Mouse (Mus musculus) left cerebral cortex, adult 8-10 months (tissue): ENCODE results near the gene Gm49373. TPM values are rescaled to one million over a fixed set of nuclear protein-coding genes. Genes with fewer than 3 reads are reported as not detected.
A peak's percentile ranks its signal among the peaks of the same experiment; 100 is the strongest.

Experiments used
- DNase-seq, 2 experiments: peaks; one replicate each; pipeline ENCODE4 v3.0.0; 2022; ENCODE audit warnings: low spot score in 2 of 2
- microRNA-seq, 2 experiments: library from miRNA; unstranded; fragments of <30 nt; microRNA quantifications; one replicate each; pipeline ENCODE4 v1.2.0; 2022
- total RNA-seq, 4 experiments: library from RNA; stranded (reverse); gene quantifications; 2 replicates each; pipeline ENCODE4 v1.2.4; 2022

Gene Gm49373
- total RNA-seq, 4 experiments from 2014 or later = 0.55 to 2.3 (median 1.8) TPM; not detected in 1

DNA sequence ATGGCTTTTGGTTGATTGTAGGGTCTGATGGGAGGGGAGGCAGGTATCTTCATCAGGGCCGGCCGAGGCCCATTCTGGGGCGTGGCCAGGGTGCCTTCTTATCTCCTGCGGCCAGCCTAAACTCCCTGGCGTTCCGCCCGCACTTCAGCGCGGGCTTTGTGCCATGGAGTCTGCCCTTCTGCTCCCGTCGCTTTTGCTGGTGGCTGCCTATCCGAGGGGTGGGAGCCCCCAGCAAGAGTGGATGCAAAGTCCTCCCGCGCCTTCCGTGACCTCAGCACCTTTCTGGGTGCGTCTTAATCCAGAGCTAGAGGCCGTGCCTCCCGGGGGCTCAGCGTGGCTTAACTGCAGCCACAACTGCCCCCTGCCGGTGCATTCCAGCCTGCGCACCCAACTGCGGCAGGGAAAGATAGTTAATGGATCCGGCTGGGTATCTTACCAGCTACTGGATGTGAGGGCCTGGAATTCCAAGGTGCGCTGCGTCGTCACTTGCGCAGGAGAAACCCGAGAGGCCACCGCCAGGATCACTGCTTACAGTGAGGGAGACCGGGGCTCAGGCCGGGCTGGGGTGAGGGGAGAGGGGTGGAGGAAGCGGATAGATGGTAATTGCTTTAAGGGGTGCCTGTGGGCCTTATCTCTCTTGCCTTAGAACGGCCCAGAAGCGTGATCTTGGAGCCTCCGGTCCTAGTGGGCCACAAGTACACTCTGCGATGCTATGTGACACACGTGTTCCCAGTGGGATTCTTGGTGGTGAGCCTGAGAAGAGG is 43.4 kb downstream of the Gm49373 start, which contains the start of gene Icam4:
Icam4 (plus strand) TSS at position 83 of the 764 bp plus-strand sequence.
- DNase-seq = peak; percentile 56 to 67

DNA sequence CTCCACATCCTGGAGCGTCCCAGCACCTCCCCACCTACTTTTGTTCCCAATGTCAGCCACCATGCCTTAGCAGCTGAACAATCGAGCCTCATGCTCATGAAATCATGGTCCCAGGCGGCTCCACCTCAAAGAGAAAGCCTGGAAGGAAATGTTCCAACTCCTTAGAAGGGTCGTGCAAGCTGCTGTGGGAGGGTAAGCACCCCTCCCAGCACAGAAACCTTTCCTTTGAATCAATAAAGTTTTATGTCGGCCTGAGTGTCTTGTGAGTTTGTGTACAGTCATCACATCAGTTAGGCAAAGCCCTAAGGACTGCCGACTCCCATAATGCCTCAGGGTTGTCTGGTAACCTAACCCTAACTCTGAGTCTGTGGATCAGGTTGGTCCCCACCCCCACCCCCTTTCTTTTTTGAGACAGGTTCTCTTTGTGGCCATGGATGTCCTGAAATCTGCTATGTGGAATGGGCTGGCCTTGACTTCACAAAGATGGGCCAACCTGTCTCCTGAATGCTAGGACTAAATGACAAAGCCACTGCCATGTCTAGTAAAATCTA is 44.3 kb downstream of the Gm49373 start:
- no peak for DNase-seq

DNA sequence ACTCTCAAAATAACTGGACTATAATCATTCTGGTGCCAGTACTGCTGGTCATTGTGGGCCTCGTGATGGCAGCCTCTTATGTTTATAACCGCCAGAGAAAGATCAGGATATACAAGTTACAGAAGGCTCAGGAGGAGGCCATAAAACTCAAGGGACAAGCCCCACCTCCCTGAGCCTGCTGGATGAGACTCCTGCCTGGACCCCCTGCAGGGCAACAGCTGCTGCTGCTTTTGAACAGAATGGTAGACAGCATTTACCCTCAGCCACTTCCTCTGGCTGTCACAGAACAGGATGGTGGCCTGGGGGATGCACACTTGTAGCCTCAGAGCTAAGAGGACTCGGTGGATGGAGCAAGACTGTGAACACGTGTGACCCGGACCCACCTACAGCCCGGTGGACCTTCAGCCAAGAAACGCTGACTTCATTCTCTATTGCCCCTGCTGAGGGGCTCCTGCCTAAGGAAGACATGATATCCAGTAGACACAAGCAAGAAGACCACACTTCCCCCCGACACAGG is 45.1 kb downstream of the Gm49373 start:
- no peak for DNase-seq

DNA sequence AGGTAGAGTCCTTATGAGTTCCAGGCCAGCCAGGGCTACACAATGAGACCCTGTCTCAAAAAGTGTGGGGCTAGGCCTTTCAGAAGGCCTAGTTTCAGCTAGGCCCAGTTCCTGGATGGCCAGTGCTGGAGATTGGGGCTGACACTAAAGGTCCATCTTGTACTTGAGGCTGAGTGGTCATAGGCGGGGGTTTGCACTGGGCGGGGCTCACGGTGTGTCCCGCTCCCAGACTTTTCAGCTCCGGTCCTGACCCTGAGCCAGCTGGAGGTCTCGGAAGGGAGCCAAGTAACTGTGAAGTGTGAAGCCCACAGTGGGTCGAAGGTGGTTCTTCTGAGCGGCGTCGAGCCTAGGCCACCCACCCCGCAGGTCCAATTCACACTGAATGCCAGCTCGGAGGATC is 46.0 kb downstream of the Gm49373 start:
- no peak for DNase-seq

DNA sequence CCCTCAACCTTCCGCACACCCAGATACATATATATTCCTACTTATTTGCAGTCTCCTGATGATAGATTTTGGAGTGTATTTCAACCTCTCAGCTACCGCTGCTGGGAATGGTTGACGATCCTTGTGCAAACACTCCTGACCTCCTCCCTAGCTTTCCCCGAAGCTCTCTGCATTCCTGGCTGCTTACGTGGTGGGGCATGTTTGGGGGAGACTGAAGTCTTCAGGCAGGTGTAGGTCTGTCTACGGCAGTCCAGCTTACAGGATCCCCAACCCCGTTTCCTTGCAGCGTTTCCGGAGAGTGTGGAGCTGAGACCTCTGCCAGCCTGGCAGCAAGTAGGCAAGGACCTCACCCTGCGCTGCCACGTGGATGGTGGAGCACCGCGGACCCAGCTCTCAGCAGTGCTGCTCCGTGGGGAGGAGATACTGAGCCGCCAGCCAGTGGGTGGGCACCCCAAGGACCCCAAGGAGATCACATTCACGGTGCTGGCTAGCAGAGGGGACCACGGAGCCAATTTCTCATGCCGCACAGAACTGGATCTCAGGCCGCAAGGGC is 47.6 kb downstream of the Gm49373 start:
- no peak for DNase-seq

DNA sequence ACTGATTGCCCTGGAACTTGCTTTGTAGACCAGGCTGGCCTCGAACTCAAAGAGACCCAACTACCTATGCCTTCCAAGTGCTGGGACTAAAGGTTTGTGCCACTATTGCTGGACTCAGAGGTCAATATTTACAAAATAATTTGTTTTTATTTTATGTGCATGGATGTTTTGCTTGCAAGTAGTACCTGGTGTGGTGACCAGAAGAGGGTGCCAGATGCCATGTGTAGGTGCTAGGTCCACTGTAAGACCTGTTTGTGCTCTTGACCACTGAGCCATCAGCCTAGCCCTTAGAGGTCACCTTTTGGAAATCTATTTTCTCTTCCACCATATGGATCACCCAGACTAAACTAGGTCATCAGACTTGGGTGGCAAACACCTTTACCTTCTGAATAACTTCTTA is 50.2 kb downstream of the Gm49373 start:
- no peak for DNase-seq

DNA sequence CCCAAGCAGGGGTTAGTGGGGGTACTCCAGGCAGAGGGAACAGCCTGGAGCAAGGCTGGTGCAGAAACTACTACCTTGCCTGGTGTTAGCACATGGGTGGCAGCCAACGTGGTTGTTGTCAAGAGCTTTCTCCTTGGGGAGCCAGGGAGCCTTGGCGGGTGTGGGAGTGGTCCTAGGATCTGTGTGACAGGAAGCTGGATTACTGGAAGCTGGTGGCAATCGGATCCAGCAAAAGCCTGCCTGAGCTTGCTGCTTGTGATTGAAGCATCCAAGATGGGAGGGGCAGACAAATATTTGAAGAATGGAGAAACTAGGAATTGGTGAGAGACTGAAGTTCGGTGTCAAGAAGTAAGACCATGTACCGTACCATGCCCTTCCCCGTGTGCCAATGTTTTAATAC is 50.6 kb downstream of the Gm49373 start:
- DNase-seq = no peak

DNA sequence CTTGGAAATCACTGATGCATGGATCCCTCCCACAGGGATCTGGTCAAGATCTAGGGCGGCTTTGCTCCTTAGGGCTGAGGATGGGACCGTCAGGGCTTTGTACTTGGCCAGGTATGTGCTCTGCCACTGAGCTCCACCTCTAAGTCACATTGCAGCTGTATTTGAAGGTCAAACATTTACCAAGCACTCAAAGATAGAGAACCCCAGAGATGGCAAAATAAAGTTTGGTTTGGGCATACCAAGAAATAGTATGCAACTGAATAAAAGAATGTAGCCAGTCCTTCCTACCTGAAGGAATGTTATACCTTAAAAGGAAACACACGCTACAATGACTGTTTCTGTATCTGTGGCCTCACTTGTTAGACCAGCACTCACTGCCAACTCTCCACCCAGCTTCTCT is 51.5 kb downstream of the Gm49373 start:
- DNase-seq = no peak

DNA sequence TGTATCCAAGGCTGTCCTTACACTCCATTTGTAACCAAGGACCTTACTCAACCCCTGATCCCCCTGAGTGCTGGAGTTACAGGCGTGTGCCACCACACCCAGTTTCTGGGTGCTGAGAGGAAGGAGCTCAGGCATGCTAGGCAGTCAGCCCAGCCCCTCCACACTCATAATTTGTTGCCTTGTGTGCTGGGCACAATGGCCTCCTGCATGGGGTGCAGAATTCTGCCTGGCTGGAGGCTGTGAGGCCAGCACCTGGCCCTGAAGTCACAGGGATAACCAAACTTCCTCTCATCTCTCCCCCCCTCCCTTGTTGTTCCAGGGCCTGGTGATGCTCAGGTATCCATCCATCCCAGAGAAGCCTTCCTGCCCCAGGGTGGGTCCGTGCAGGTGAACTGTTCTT is 54.3 kb downstream of the Gm49373 start:
- no peak for DNase-seq

DNA sequence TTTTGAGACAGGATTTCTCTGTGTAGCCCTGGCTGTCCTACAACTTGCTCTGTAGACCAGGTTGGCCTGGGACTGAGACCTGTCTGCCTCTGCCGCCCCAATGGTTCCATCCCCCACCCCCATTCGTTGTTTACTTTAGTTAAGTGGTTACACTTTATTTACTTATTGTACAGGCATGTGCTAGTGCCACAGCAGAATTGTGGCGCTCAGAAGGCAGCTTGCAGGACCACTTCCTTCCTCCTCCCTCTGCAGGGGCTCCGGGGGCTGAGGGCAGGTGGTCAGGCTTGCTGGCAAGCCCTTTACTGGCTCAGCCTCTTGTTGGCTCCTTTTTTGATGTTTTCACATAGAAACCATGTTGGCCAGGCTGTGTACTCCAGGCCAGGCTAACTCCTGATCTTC is 55.7 kb downstream of the Gm49373 start:
- no peak for DNase-seq

DNA sequence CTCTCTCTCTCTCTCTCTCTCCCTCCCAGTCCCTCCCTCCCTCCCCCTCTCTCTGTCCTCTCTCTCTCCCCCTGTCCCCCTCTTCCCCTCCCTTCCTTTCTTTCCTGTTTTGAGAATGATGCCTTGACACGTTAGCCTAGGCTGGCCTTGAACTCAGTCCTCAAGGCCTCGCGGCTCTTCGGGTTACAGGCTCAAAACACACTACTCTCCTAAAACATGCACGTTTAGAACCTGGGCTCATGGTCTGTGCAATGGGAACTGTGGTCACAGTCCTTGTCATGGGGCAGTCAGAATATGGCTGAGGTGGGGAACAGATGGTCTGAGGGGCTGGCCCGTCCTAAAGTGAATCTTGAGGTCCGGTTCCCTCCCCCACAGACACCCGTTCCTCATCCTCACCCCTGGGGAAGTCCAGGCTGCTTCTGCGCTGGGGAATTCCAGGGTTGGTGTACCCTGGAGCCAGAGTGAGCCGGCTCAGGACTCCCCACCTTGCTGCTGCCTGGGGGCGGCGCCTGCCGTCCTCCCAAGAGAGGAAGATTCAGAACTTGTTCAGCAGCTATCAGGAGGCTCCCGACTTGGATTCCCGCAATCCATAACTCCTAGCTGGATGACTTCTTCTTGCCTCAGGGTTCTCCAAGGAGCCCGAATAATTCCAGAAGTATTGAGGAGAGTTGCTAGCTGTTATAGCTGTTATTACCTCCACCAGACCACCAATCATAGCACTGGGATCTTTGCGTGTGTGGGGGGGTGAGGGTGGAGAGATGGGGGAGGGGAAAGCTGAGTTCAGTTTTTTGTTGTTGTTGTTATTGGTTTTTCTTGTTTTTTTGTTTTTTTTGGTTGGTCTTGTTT is 56.3 kb downstream of the Gm49373 start:
- DNase-seq = no peak

DNA sequence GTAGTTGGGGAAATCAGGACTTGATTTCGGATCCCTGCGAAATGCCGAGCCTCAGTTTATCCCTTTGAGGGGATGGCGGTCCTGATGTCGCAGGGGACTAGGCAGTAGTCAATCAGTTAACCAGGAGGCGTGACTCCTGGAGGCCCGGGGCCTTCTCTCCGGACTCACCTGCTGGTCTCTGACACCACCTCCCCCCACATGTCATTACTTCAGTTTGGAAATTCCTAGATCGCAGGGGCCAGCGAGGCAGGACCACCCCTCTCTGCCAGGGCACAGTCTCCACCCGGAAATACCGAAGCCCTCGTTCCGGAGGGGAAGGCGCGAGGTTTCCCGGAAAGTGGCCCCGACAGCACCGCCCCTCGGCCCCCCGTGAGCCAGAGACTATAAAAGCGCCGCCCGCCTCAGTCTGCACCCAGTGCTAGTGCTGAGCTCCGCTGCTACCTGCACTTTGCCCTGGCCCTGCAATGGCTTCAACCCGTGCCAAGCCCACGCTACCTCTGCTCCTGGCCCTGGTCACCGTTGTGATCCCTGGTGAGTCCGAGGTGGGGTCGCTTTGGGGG is 57.2 kb downstream of the Gm49373 start, which contains the start of gene Icam1:
Icam1 (plus strand) TSS at position 415 of the 560 bp plus-strand sequence.
- no peak for DNase-seq

DNA sequence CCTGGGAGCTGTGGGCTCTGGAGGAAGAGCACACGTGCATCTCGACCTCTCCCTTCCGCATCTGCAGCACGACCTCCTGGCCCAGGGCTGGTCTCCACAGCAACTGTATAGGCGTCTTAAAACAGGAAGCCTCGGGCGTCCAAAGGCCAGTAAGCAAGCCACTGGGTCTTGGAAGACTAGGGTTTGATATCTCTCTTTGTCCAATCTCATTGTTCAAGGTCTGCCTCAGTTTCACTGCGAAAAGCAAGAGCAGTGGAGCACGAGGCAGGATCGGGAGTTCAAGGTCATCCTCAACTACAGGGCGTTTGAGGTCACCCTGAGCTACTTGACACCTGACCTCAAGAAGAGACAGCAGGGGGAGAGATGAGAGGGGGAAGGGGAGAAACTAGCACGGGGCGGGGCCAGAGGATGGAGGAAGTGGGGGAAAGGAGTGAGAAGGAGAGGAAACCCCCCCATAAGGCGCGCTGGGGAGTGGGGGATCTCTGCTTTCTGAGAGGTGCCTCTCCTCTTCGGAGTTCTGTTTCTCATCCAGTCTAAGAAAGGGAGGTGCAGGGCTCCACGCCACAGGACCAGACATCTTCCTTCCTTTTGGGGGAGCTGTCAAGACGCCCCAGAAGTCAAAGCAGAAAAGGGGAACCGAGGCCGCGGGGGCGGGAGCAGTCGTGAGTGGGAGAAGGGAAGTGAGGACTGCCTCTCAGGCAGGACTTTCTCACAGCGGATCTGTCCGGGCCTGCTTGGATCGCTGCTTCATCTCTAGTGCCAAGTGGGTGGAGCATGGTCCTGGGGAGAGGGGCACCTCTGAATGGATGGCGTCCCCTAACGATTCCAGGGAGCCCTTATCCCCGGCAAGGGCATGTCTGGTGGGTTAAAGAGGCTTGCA is 58.0 kb downstream of the Gm49373 start:
- no peak for DNase-seq

Small RNAs within 50 kb of the gene (microRNA-seq; reads per million reads assigned to microRNA genes)
- gene Mir1900 = 0 to 0.22 reads per million in 2 experiments
- 0 to 0.88 reads per million in 2 experiments for gene Mir7082

Other genes with a start within 250 kb of the Gm49373 start
- gene A230050P20Rik, start 204.5 kb downstream of the Gm49373 start, total RNA-seq = 10 to 100 TPM; 71.9 to 91.7 (median 82.6) TPM
- gene Angptl6, start 193.4 kb downstream of the Gm49373 start, total RNA-seq = 10 to 100 TPM in 1 of 4 experiments, 1 to 10 TPM in 3; 8.4 to 10.1 (median 9.2) TPM
- 10 to 100 TPM; 21.5 to 27.2 (median 23.6) TPM for gene Ppan, start 184.9 kb downstream of the Gm49373 start, total RNA-seq
- 100 to 1,000 TPM; 130 to 139 (median 136) TPM for gene Eif3g, start 174.5 kb downstream of the Gm49373 start, total RNA-seq
- gene Dnmt1, start 113.2 kb downstream of the Gm49373 start, total RNA-seq = 10 to 100 TPM; 39.7 to 41.3 (median 40.5) TPM
- gene S1pr2, start 96.3 kb downstream of the Gm49373 start, total RNA-seq = 1 to 10 TPM; 2.0 to 3.4 (median 2.7) TPM
- gene Mrpl4, start 70.4 kb downstream of the Gm49373 start, total RNA-seq = 10 to 100 TPM; 55.3 to 68.0 (median 56.9) TPM
- gene Icam1, start 57.1 kb downstream of the Gm49373 start, total RNA-seq = 1 to 10 TPM; 2.2 to 4.8 (median 4.1) TPM
- gene Icam4, start 43.7 kb downstream of the Gm49373 start, total RNA-seq = 1 to 10 TPM; 1.5 to 2.3 (median 1.8) TPM
- 100 to 1,000 TPM; 194 to 206 (median 202) TPM for gene Icam5, start 41.0 kb downstream of the Gm49373 start, total RNA-seq
- gene Zglp1, start 6.0 kb downstream of the Gm49373 start, total RNA-seq = 1 to 10 TPM in 2 of 4 experiments, not detected in 2; 1.1 to 1.7 TPM
- 10 to 100 TPM; 55.8 to 63.7 (median 58.3) TPM for gene Fdx1l, start 518 bp upstream of the Gm49373 start, total RNA-seq
- 1 to 10 TPM; 1.3 to 2.2 (median 1.6) TPM for gene Gm38431, start 18.9 kb upstream of the Gm49373 start, total RNA-seq
- gene Raver1, start 18.9 kb upstream of the Gm49373 start, total RNA-seq = 10 to 100 TPM; 24.4 to 30.0 (median 26.6) TPM
- 10 to 100 TPM; 11.1 to 14.5 (median 13.3) TPM for gene Tyk2, start 58.1 kb upstream of the Gm49373 start, total RNA-seq
- 100 to 1,000 TPM; 116 to 150 (median 135) TPM for gene Cdc37, start 76.9 kb upstream of the Gm49373 start, total RNA-seq
- 10 to 100 TPM; 91.9 to 94.8 (median 93.7) TPM for gene Pde4a, start 92.6 kb upstream of the Gm49373 start, total RNA-seq
- gene Keap1, start 166.3 kb upstream of the Gm49373 start, total RNA-seq = 10 to 100 TPM; 57.8 to 68.8 (median 59.9) TPM
- 10 to 100 TPM; 14.8 to 20.5 (median 16.8) TPM for gene S1pr5, start 175.3 kb upstream of the Gm49373 start, total RNA-seq
- gene Atg4d, start 192.2 kb upstream of the Gm49373 start, total RNA-seq = 10 to 100 TPM; 35.3 to 48.7 (median 39.7) TPM
- 10 to 100 TPM; 33.5 to 43.4 (median 39.4) TPM for gene Kri1, start 214.9 kb upstream of the Gm49373 start, total RNA-seq
- 10 to 100 TPM; 53.5 to 63.9 (median 58.8) TPM for gene Cdkn2d, start 218.3 kb upstream of the Gm49373 start, total RNA-seq
- gene Ap1m2, start 239.2 kb upstream of the Gm49373 start, total RNA-seq = 1 to 10 TPM; 1.2 to 1.5 (median 1.4) TPM
- 10 to 100 TPM; 48.0 to 68.9 (median 52.3) TPM for gene Slc44a2, start 247.6 kb upstream of the Gm49373 start, total RNA-seq